Mouse (Mus musculus): ENCODE measurements around the gene Ifit3b. TPM values are rescaled to one million over a fixed set of nuclear protein-coding genes. Genes with fewer than 3 reads are reported as not detected.

The Ifit3b gene
- total RNA-seq, 2 experiments from 2014 or later = not detected

Other genes starting within 250 kb of the Ifit3b start
- gene Ch25h, start 132.8 kb upstream of the Ifit3b start, total RNA-seq (2015) = 0.29 TPM in 1 of 2 replicates, not detected in the other
- gene Ch25h, start 132.8 kb upstream of the Ifit3b start, total RNA-seq (2017) = not detected in 2 replicates
- 60.4 TPM in 2 replicates for gene Lipa, start 80.5 kb upstream of the Ifit3b start, total RNA-seq (2015)
- 30.9 and 32.4 TPM in 2 replicates for gene Lipa, start 80.5 kb upstream of the Ifit3b start, total RNA-seq (2017)
- 7.7 and 8.0 TPM in 2 replicates for gene Ifit2, start 57.3 kb upstream of the Ifit3b start, total RNA-seq (2015)
- 19.0 and 19.2 TPM in 2 replicates for gene Ifit2, start 57.3 kb upstream of the Ifit3b start, total RNA-seq (2017)
- gene Ifit3, start 24.4 kb upstream of the Ifit3b start, total RNA-seq (2015) = 0.88 and 1.1 TPM in 2 replicates
- 1.2 and 1.8 TPM in 2 replicates for gene Ifit3, start 24.4 kb upstream of the Ifit3b start, total RNA-seq (2017)
- gene Ifit1bl1, start 6.0 kb upstream of the Ifit3b start, total RNA-seq (2015) = 0.12 and 0.17 TPM in 2 replicates
- gene Ifit1bl1, start 6.0 kb upstream of the Ifit3b start, total RNA-seq (2017) = 0.25 and 0.30 TPM in 2 replicates
- gene Ifit1bl2, start 32.8 kb downstream of the Ifit3b start, total RNA-seq (2015) = not detected in 2 replicates
- 0.27 and 0.83 TPM in 2 replicates for gene Ifit1bl2, start 32.8 kb downstream of the Ifit3b start, total RNA-seq (2017)
- 1.5 and 2.1 TPM in 2 replicates for gene Ifit1, start 32.9 kb downstream of the Ifit3b start, total RNA-seq (2015)
- 1.0 and 1.1 TPM in 2 replicates for gene Ifit1, start 32.9 kb downstream of the Ifit3b start, total RNA-seq (2017)
- gene Slc16a12, start 139.3 kb downstream of the Ifit3b start, total RNA-seq (2015) = not detected in 2 replicates
- not detected in 2 replicates for gene Slc16a12, start 139.3 kb downstream of the Ifit3b start, total RNA-seq (2017)